Mouse (Mus musculus) adrenal gland, postnatal 36 days (tissue): ENCODE measurements around the gene Scn8a. TPM values are rescaled to one million over a fixed set of nuclear protein-coding genes. Genes with fewer than 3 reads are reported as not detected.

Experiments
- DNase-seq, 2 experiments: peaks; one replicate each; pipeline ENCODE4 v3.0.0; 2021; ENCODE audit warnings: mixed read lengths in 1 of 2
- total RNA-seq, 2 experiments: library from RNA; stranded (reverse); gene quantifications; 2 replicates each; pipeline ENCODE4 v1.2.3; 2021

Gene Scn8a
- total RNA-seq, 2 experiments from 2014 or later: 2.8 to 3.1 TPM

GRCm38 (mm10) chr15:100881385-100881784, 11.7 kb downstream of the Scn8a start:
- DNase-seq: no peak

- no peak for DNase-seq
Observed at GRCm38 (mm10) chr15:100884481-100884880, 14.8 kb downstream of the Scn8a start.

GRCm38 (mm10) chr15:100891962-100892361, 22.3 kb downstream of the Scn8a start:
- DNase-seq: no peak

GRCm38 (mm10) chr15:100896502-100896901, 26.8 kb downstream of the Scn8a start:
- DNase-seq: no peak

GRCm38 (mm10) chr15:100903811-100904210, 34.2 kb downstream of the Scn8a start:
- no peak for DNase-seq

- DNase-seq: no peak
Observed at GRCm38 (mm10) chr15:100905006-100905405, 35.3 kb downstream of the Scn8a start.

- no peak for DNase-seq
Observed at GRCm38 (mm10) chr15:100905751-100906150, 36.1 kb downstream of the Scn8a start.

GRCm38 (mm10) chr15:100908817-100909216, 39.2 kb downstream of the Scn8a start:
- DNase-seq: no peak

- no peak for DNase-seq
Observed at GRCm38 (mm10) chr15:100909734-100910163, 40.1 kb downstream of the Scn8a start.

- peak; percentile 47 to 66 for DNase-seq
Observed at GRCm38 (mm10) chr15:100910381-100910841, 40.8 kb downstream of the Scn8a start.

GRCm38 (mm10) chr15:100912676-100913266, 43.1 kb downstream of the Scn8a start:
- DNase-seq: no peak

GRCm38 (mm10) chr15:100914734-100915242, 45.1 kb downstream of the Scn8a start:
- DNase-seq: peak; percentile 29 to 44

GRCm38 (mm10) chr15:100918046-100918445, 48.4 kb downstream of the Scn8a start:
- no peak for DNase-seq

- DNase-seq: no peak
Observed at GRCm38 (mm10) chr15:100922210-100922609, 52.6 kb downstream of the Scn8a start.

- peak; percentile 59 to 62 for DNase-seq
Observed at GRCm38 (mm10) chr15:100923476-100923875, 53.8 kb downstream of the Scn8a start.

GRCm38 (mm10) chr15:100924941-100925340, 55.3 kb downstream of the Scn8a start:
- no peak for DNase-seq

GRCm38 (mm10) chr15:100930477-100930876, 60.8 kb downstream of the Scn8a start:
- no peak for DNase-seq

- no peak for DNase-seq
Observed at GRCm38 (mm10) chr15:100936176-100936575, 66.5 kb downstream of the Scn8a start.

- no peak for DNase-seq
Observed at GRCm38 (mm10) chr15:100948383-100948782, 78.7 kb downstream of the Scn8a start.

- no peak for DNase-seq
Observed at GRCm38 (mm10) chr15:100949169-100949568, 79.5 kb downstream of the Scn8a start.

GRCm38 (mm10) chr15:100951491-100951890, 81.8 kb downstream of the Scn8a start:
- DNase-seq: no peak

- DNase-seq: no peak
Observed at GRCm38 (mm10) chr15:100952292-100952691, 82.6 kb downstream of the Scn8a start.

- no peak for DNase-seq
Observed at GRCm38 (mm10) chr15:100952854-100953253, 83.2 kb downstream of the Scn8a start.

GRCm38 (mm10) chr15:100953955-100954354, 84.3 kb downstream of the Scn8a start:
- no peak for DNase-seq
